Mouse (Mus musculus) adrenal gland (tissue): ENCODE data around the gene Armc7.
"Not testable (repeated sequence)": the region's sequence is repeated elsewhere in the genome, so short reads cannot be mapped to it uniquely, and the experiment has no call there.

Source experiments
- intact Hi-C: fragments of 180-260 bp; cut with DNase I; formaldehyde crosslinking; loops from one replicate; pipeline ENCODE4 v1.15.1; 2025

Armc7 gene

GRCm38 (mm10) chr11:115490441-115491355, 15.2 kb downstream of the Armc7 start:
- intact Hi-C loops, result loop anchor here (2.0 kb wide), 1 partner anchor 44 kb away; no protein-coding TSS in a partner anchor

GRCm38 (mm10) chr11:115491356-115492083, 16.1 kb downstream of the Armc7 start, which contains the start of gene Nt5c:
Gene Nt5c (minus strand): TSS chr11:115491862.
- intact Hi-C loops, result loop anchor here (2.0 kb wide), 1 partner anchor 43 kb away; no protein-coding TSS in a partner anchor

- intact Hi-C loops, result no loop called here
These were observed 16.9 kb downstream of the Armc7 start for GRCm38 (mm10) chr11:115492387-115492786.

GRCm38 (mm10) chr11:115496559-115496958, 21.1 kb downstream of the Armc7 start:
- intact Hi-C loops, result not testable (repeated sequence)

GRCm38 (mm10) chr11:115502636-115503035, 27.2 kb downstream of the Armc7 start:
- intact Hi-C loops, result no loop called here

- intact Hi-C loops, result no loop called here
These were observed 31.1 kb downstream of the Armc7 start for GRCm38 (mm10) chr11:115506586-115506985.

- intact Hi-C loops, result no loop called here
These were observed 32.6 kb downstream of the Armc7 start for GRCm38 (mm10) chr11:115508061-115508460.

- intact Hi-C loops, result no loop called here
These were observed 34.5 kb downstream of the Armc7 start for GRCm38 (mm10) chr11:115509773-115510506.

- intact Hi-C loops, result no loop called here
These were observed 35.0 kb downstream of the Armc7 start for GRCm38 (mm10) chr11:115510507-115510888.

- intact Hi-C loops, result no loop called here
These were observed 35.7 kb downstream of the Armc7 start for GRCm38 (mm10) chr11:115511121-115511520.

GRCm38 (mm10) chr11:115512004-115512403, 36.5 kb downstream of the Armc7 start:
- intact Hi-C loops, result no loop called here

GRCm38 (mm10) chr11:115512407-115513183, 37.1 kb downstream of the Armc7 start:
- intact Hi-C loops, result no loop called here

GRCm38 (mm10) chr11:115513271-115514237, 38.1 kb downstream of the Armc7 start:
- intact Hi-C loops, result no loop called here

GRCm38 (mm10) chr11:115514238-115514663, 38.8 kb downstream of the Armc7 start, which contains the start of gene Jpt1:
Gene Jpt1 (minus strand): TSS chr11:115514387.
- intact Hi-C loops, result no loop called here

GRCm38 (mm10) chr11:115515021-115515420, 39.6 kb downstream of the Armc7 start:
- intact Hi-C loops, result no loop called here

GRCm38 (mm10) chr11:115516942-115517341, 41.5 kb downstream of the Armc7 start:
- intact Hi-C loops, result no loop called here

- intact Hi-C loops, result no loop called here
These were observed 43.2 kb downstream of the Armc7 start for GRCm38 (mm10) chr11:115518693-115519092.

- intact Hi-C loops, result no loop called here
These were observed 44.1 kb downstream of the Armc7 start for GRCm38 (mm10) chr11:115519581-115519980.

- intact Hi-C loops, result no loop called here
These were observed 44.8 kb downstream of the Armc7 start for GRCm38 (mm10) chr11:115520218-115520617.
